Mouse (Mus musculus) kidney, embryonic 14.5 days (tissue): Measurements from ENCODE around the gene Ciao2a. TPM values are rescaled to one million over a fixed set of nuclear protein-coding genes. Genes with fewer than 3 reads are reported as not detected.
A peak's percentile ranks its signal among the peaks of the same experiment; 100 is the strongest.

ENCODE experiments used
- ATAC-seq: fragments of 200-750 bp; cut with Nextera tagmentation; 2 replicates; pipeline ENCODE4 v1.8.0; 2017; ENCODE audit warnings: moderate number of reproducible peaks, mild to moderate bottlenecking, moderate TSS enrichment, moderate library complexity; ENCODE audit not compliant: low FRiP score, low TSS enrichment
- H3K27ac ChIP-seq: fragments of 300-500 bp; sonication (generic); 2 replicates; pipeline ENCODE4 v1.5.1; 2014; ENCODE audit warnings: low read depth, mild to moderate bottlenecking, low read length, moderate library complexity, mixed read lengths
- H3K27me3 ChIP-seq: fragments of 300-500 bp; sonication (generic); 2 replicates; pipeline ENCODE4 v1.6.1; 2014; ENCODE audit warnings: mild to moderate bottlenecking, low read length; ENCODE audit not compliant: control insufficient read depth, insufficient read depth
- H3K36me3 ChIP-seq: fragments of 300-500 bp; sonication (generic); 2 replicates; pipeline ENCODE4 v1.6.1; 2014; ENCODE audit warnings: low read length, mixed read lengths; ENCODE audit not compliant: control insufficient read depth, insufficient read depth
- H3K4me1 ChIP-seq: fragments of 300-500 bp; sonication (generic); 2 replicates; pipeline ENCODE4 v1.6.1; 2014; ENCODE audit warnings: low read length, mixed read lengths; ENCODE audit not compliant: control insufficient read depth, insufficient read depth
- H3K4me2 ChIP-seq: fragments of 300-500 bp; sonication (generic); replicated peaks from 2 replicates; pipeline ENCODE4 v1.6.1; 2014; ENCODE audit warnings: low read depth, mild to moderate bottlenecking, low read length
- H3K4me3 ChIP-seq: fragments of 300-500 bp; sonication (generic); 2 replicates; pipeline ENCODE4 v1.5.1; 2014; ENCODE audit warnings: mild to moderate bottlenecking, low read length
- H3K9ac ChIP-seq: fragments of 300-500 bp; sonication (generic); 2 replicates; pipeline ENCODE4 v1.6.1; 2014; ENCODE audit warnings: low read depth, mild to moderate bottlenecking, low read length, moderate library complexity
- H3K9me3 ChIP-seq: fragments of 300-500 bp; sonication (generic); 2 replicates; pipeline ENCODE4 v1.6.1; 2016; ENCODE audit warnings: low read length; ENCODE audit not compliant: control insufficient read depth
- WGBS: fragments of 180-500 bp; shearing (Covaris S2); extraction: QIAGEN DNeasy Blood & Tissue Kit; methylation state at CpG from one replicate; pipeline ENCODE4 v1.1.7; 2014; 5-methylcytosine and 5-hydroxymethylcytosine counted together
- polyA plus RNA-seq: library from polyadenylated mRNA; unstranded; fragments of >200 nt; fragmentation: Nextera tagmentation; extraction: Ambion mirVana; gene quantifications from 2 replicates; pipeline ENCODE4 v1.2.1, GENCODE M21; 2014

Ciao2a gene
- polyA plus RNA-seq, 1 experiment from 2014 or later, result 164 TPM

GRCm38 (mm10) chr9:66124681-66125542, 1.5 kb upstream of the Ciao2a start:
- ATAC-seq, result peak; percentile 98
- Histone ChIP-seq H3K36me3 (no peaks in the 10 kb centered on the region), H3K27me3 (no peaks in the 10 kb centered on the region), H3K4me3 (peak overlapping the region; percentile 91), H3K4me2 (peak overlapping the region; percentile 70), H3K27ac (peak overlapping the region; percentile 82), H3K4me1 (peaks cover 19% of the 10 kb centered on the region), H3K9ac (peak overlapping the region; percentile 84), H3K9me3 (no peaks in the 10 kb centered on the region)
- WGBS, result 19% methylated on average over 33 of the region's 33 CpGs

- Histone ChIP-seq H3K4me1 (peaks cover 19% of the 10 kb centered on the region), H3K9me3 (no peaks in the 10 kb centered on the region), H3K4me2 (peak overlapping the region; percentile 81), H3K27me3 (no peaks in the 10 kb centered on the region), H3K4me3 (peak overlapping the region; percentile 74), H3K9ac (peak overlapping the region; percentile 1; the same call in 1 of the 2 replicates), H3K36me3 (peaks cover 3% of the 10 kb centered on the region; the same call in 1 of the 2 replicates), H3K27ac (peak overlapping the region; percentile 25; the same call in 1 of the 2 replicates)
- no peak for ATAC-seq
- 55% methylated on average over 12 of the region's 12 CpGs for WGBS
Measured at GRCm38 (mm10) chr9:66125543-66126455, 612 bp upstream of the Ciao2a start.

- Histone ChIP-seq H3K4me2 (peak overlapping the region; percentile 81), H3K4me3 (peak overlapping the region; percentile 74), H3K27me3 (no peaks in the 10 kb centered on the region), H3K27ac (peak overlapping the region; percentile 51; the same call in 1 of the 2 replicates), H3K36me3 (peaks cover 4% of the 10 kb centered on the region; the same call in 1 of the 2 replicates), H3K9me3 (no peaks in the 10 kb centered on the region), H3K4me1 (peaks cover 19% of the 10 kb centered on the region), H3K9ac (peak overlapping the region; percentile 74)
- WGBS, result 44% methylated on average over 6 of the region's 6 CpGs
- ATAC-seq, result no peak
Measured at GRCm38 (mm10) chr9:66127193-66127546, 759 bp downstream of the Ciao2a start.

GRCm38 (mm10) chr9:66127884-66128283, 1.5 kb downstream of the Ciao2a start:
- H3K4me1 ChIP-seq, result peaks cover 19% of the 10 kb centered on the region
- no peak overlapping the region for H3K27ac ChIP-seq
- no peak overlapping the region for H3K9ac ChIP-seq
- peaks cover 9% of the 10 kb centered on the region; the same call in 1 of the 2 replicates for H3K36me3 ChIP-seq
- peak overlapping the region; percentile 74; the same call in 1 of the 2 replicates for H3K4me3 ChIP-seq
- H3K9me3 ChIP-seq, result no peaks in the 10 kb centered on the region
- 96% methylated on average over 4 of the region's 4 CpGs for WGBS
- ATAC-seq, result no peak
- H3K27me3 ChIP-seq, result no peaks in the 10 kb centered on the region
- peak overlapping the region; percentile 81 for H3K4me2 ChIP-seq

- Histone ChIP-seq H3K27me3 (no peaks in the 10 kb centered on the region), H3K27ac (no peak overlapping the region), H3K4me3 (no peak overlapping the region), H3K9ac (no peak overlapping the region), H3K9me3 (no peaks in the 10 kb centered on the region), H3K4me1 (0 out of 2 replicates have a peak, but pooled peaks cover 9% of the 10 kb centered on the region), H3K4me2 (no peak overlapping the region), H3K36me3 (peaks cover 38% of the 10 kb centered on the region)
- WGBS, result 86% methylated on average over 2 of the region's 2 CpGs
- no peak for ATAC-seq
Measured at GRCm38 (mm10) chr9:66131466-66131865, 5.1 kb downstream of the Ciao2a start.

- H3K9ac ChIP-seq, result no peak overlapping the region
Measured at GRCm38 (mm10) chr9:66135967-66136366, 9.6 kb downstream of the Ciao2a start.

GRCm38 (mm10) chr9:66138193-66138592, 11.8 kb downstream of the Ciao2a start:
- H3K4me2 ChIP-seq, result no peak overlapping the region
- no peak overlapping the region for H3K27ac ChIP-seq
- no peaks in the 10 kb centered on the region for H3K27me3 ChIP-seq
- H3K4me3 ChIP-seq, result no peak overlapping the region
- 95% methylated on average over 7 of the region's 7 CpGs for WGBS
- ATAC-seq, result no peak
- no peak overlapping the region for H3K9ac ChIP-seq
- H3K9me3 ChIP-seq, result no peaks in the 10 kb centered on the region
- no peaks in the 10 kb centered on the region for H3K4me1 ChIP-seq
- H3K36me3 ChIP-seq, result peaks cover 61% of the 10 kb centered on the region

More at GRCm38 (mm10) chr9:66135967-66136366, 9.6 kb downstream of the Ciao2a start:
- H3K4me1 ChIP-seq, result no peaks in the 10 kb centered on the region
- H3K4me2 ChIP-seq, result no peak overlapping the region
- WGBS, result 61% methylated on average over 4 of the region's 4 CpGs
- H3K27me3 ChIP-seq, result no peaks in the 10 kb centered on the region
- ATAC-seq, result no peak
- H3K9me3 ChIP-seq, result no peaks in the 10 kb centered on the region
- H3K4me3 ChIP-seq, result no peak overlapping the region
- H3K36me3 ChIP-seq, result peaks cover 70% of the 10 kb centered on the region
- no peak overlapping the region for H3K27ac ChIP-seq

- 72% methylated on average over 1 of the region's 1 CpGs for WGBS
Measured at GRCm38 (mm10) chr9:66142265-66142664, 15.9 kb downstream of the Ciao2a start.

More at GRCm38 (mm10) chr9:66142265-66142664, 15.9 kb downstream of the Ciao2a start:
- Histone ChIP-seq H3K27ac (no peak overlapping the region), H3K36me3 (peaks cover 27% of the 10 kb centered on the region), H3K4me2 (no peak overlapping the region), H3K4me1 (no peaks in the 10 kb centered on the region), H3K9me3 (no peaks in the 10 kb centered on the region), H3K27me3 (no peaks in the 10 kb centered on the region), H3K4me3 (no peak overlapping the region), H3K9ac (no peak overlapping the region)
- no peak for ATAC-seq
